Comparison of ENCODE assay signal across 19 mouse cellular contexts in genomic region chr5:119467346-119468085, GRCm38 (mm10).
DNase-seq lines count a peak whose midpoint lies in the region; ATAC-seq and TF ChIP-seq lines count a peak whose summit lies in the region.
"Had no signal": no experiment of that assay in that cellular context is flagged by ENCODE, and none has a peak within 500 bp of the region (broad histone marks: within the 10 kb centered on the region; RNA-seq: fewer than 3 reads in every experiment).

No protein-coding gene starts in this region.

- peaks cover 4% of the 10 kb centered on the region; the same call in 1 of the 2 replicates for H3K4me1 ChIP-seq in lung, postnatal 0 days (ENCODE audit: insufficient read depth, low read depth, low read length)
- H3K4me1 ChIP-seq in limb, embryonic 10.5 days = peaks cover 18% of the 10 kb centered on the region
- H3K4me1 ChIP-seq: liver, embryonic 15.5 days had no signal

- no peaks in the 10 kb centered on the region for H3K9me3 ChIP-seq in lung, postnatal 0 days (ENCODE audit: low read length)
- no peaks in the 10 kb centered on the region for H3K9me3 ChIP-seq in limb, embryonic 10.5 days (replicated peaks)
- H3K9me3 ChIP-seq: heart, embryonic 12.5 days; liver, embryonic 15.5 days had no signal

- intact Hi-C loops in gastrocnemius, adult 2 months (cut with DNase I) = no loop called here

- TF ChIP-seq EP300 in lung, postnatal 0 days (IDR thresholded peaks at IDR 0.05) = peak; percentile 61

- H3K4me3 ChIP-seq in lung, postnatal 0 days (ENCODE audit: low read depth, low read length) = no peak overlapping the region
- H3K4me3 ChIP-seq in gastrocnemius, adult 2 months = no peak overlapping the region
- no peak overlapping the region for H3K4me3 ChIP-seq in limb, embryonic 10.5 days
- H3K4me3 ChIP-seq: heart, embryonic 12.5 days; liver, embryonic 15.5 days had no signal

- H3K9ac ChIP-seq in lung, postnatal 0 days (replicated peaks; ENCODE audit: low read depth) = no peak overlapping the region
- H3K9ac ChIP-seq: heart, embryonic 12.5 days; liver, embryonic 15.5 days had no signal

- DNase-seq in cerebellum, postnatal 36 days = peak; percentile 7 to 10
- DNase-seq in cerebellum, adult 9-10 months = no peak
- DNase-seq in 3T3-L1 (ENCODE audit: low read depth, low spot score) = peak; percentile 75
- peak; percentile 58 for DNase-seq in adrenal gland, postnatal 10 days
- DNase-seq in lung, postnatal 0 days (ENCODE audit: low spot score) = peak; percentile 84
- DNase-seq in gastrocnemius, adult 2 months = no peak
- DNase-seq in limb, embryonic 10.5 days (ENCODE audit: low spot score) = no peak
- DNase-seq in heart, adult 8-10 months (ENCODE audit: low spot score) = no peak
- DNase-seq: gastrocnemius, postnatal 25 days; heart, postnatal 4 days; kidney, postnatal 14 days; left cerebral cortex, postnatal 4 days; thymus, adult 18-20 months had no signal

- WGBS in lung, postnatal 0 days = 59% methylated on average over 13 of the region's 13 CpGs
- 84% methylated on average over 13 of the region's 13 CpGs for WGBS in limb, embryonic 10.5 days

- H3K4me2 ChIP-seq in lung, postnatal 0 days (replicated peaks; ENCODE audit: low read depth, low read length) = no peak overlapping the region
- H3K4me2 ChIP-seq: heart, embryonic 12.5 days; liver, embryonic 15.5 days; midbrain, embryonic 11.5 days had no signal

- peak; percentile 81 for ATAC-seq in lung, postnatal 0 days
- ATAC-seq: activated CD4-positive, CD25-positive, alpha-beta regulatory T cell, adult 4 months; CD4-positive, CD25-positive, alpha-beta regulatory T cell, adult 4 months; inflammation-experienced regulatory T-cells, adult 6 months had no signal

- TF ChIP-seq CTCF in lung, postnatal 0 days (IDR thresholded peaks at IDR 0.05) = no peak
- no peak for TF ChIP-seq CTCF in gastrocnemius, adult 2 months (IDR thresholded peaks at IDR 0.05)

- no peaks in the 10 kb centered on the region for H3K36me3 ChIP-seq in lung, postnatal 0 days (ENCODE audit: insufficient read depth, low read length)
- H3K36me3 ChIP-seq in limb, embryonic 10.5 days = no peaks in the 10 kb centered on the region
- H3K36me3 ChIP-seq: heart, embryonic 12.5 days; liver, embryonic 15.5 days had no signal

- H3K27ac ChIP-seq in lung, postnatal 0 days (ENCODE audit: low read length) = no peak overlapping the region
- no peak overlapping the region for H3K27ac ChIP-seq in gastrocnemius, adult 2 months
- H3K27ac ChIP-seq in limb, embryonic 10.5 days = no peak overlapping the region
- H3K27ac ChIP-seq: liver, embryonic 15.5 days had no signal

- no peaks in the 10 kb centered on the region for H3K27me3 ChIP-seq in lung, postnatal 0 days (replicated peaks; ENCODE audit: insufficient read depth, low read length)
- H3K27me3 ChIP-seq in limb, embryonic 10.5 days (ENCODE audit: low read depth, poor library complexity, severe bottlenecking) = no peaks in the 10 kb centered on the region
- H3K27me3 ChIP-seq: heart, embryonic 12.5 days; liver, embryonic 15.5 days had no signal

Comparison
In these comparisons a context has a peak if more than half of its experiments do, and no peak if none do; other contexts are left out.
1. DNase-seq: peak in cerebellum, postnatal 36 days (2 of 2), 3T3-L1 (single experiment), adrenal gland, postnatal 10 days (single experiment) and lung, postnatal 0 days (single experiment); none in cerebellum, adult 9-10 months (single experiment), gastrocnemius, adult 2 months (single experiment), limb, embryonic 10.5 days (single experiment) and heart, adult 8-10 months (single experiment).